Mouse (Mus musculus) natural killer cell, adult 2 months (primary cell): ENCODE measurements at regions not wholly inside any gene's neighbourhood (a gene's known extent, or its start where the extent isn't known, plus 50 kb on each side); places are given as distances from the start of the nearest gene placed in this dataset.

Source experiments
- DNase-seq, 2 experiments: peaks; one replicate each; pipeline ENCODE4 v3.0.0; 2022; ENCODE audit warnings: low spot score in 2 of 2

DNA sequence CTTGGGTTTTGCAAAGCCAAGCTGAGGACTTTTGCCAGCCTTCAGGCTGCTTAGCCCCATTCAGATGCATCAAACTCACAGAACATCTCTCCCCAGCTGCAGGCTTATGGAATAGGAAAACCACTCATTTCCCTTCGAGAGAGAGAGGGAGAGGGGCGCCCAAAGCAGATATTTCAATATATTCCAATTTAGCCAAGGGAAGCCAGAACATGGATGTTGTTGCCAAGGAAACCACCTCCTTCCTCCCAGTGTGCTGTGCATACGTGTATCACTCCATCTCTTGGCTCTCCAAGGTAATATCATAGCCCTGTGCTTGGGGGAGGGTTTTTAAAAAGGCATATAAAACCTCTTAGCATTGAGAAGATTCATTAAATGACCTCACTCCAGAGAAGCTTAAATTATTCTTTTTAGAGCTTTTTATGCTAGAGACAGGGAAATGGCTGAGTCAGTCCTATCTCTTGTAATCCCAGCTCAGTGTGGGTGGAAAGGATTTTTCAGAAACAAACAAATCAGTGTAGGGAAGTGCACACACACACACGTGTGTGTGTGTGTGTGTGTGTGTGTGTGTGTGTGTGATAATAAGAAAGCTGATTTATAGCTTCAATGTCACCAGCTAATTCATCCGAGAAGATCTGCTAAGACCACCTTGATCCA, 245.1 kb downstream of the Rps24 start:
- DNase-seq = no peak

DNA sequence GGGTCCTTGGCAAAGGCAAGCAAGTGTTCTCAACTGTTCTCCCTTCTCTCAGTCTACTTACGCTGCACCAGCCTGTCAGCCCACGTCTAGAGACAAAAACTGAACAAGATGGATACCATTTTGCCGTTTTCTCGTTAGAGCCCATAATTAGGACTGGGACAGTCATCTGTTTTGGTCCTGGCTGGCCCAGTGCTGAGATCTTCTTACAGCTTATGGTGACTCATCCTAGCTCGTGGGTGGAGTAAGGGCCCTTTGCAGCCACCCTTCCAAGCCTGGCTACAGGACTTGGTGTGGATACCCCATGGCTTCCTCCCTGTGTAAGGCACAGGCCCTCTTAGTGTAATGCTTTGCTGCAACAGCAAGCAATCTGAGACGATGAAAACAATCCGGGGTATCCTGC, 246.4 kb downstream of the Rps24 start:
- no peak for DNase-seq

DNA sequence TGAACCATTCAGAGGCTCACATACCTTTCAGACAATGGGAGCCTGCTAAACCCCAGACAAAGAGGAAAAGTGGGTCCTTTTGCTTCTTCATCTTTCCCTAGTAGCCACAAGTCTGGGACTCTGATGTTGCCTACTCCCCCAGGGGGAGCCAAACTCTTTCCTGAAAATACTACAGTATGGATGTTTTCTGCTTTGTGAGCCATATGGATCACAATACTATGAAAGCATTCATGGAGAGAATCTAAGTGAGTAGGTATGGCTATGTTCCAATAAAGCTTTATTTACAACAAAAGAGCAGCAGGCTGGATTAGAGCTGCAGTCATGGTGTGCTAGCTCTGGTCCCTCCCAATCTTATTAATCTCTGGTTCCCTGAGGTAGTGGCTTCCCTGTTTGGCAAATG, 251.9 kb downstream of the Rps24 start:
- no peak for DNase-seq

DNA sequence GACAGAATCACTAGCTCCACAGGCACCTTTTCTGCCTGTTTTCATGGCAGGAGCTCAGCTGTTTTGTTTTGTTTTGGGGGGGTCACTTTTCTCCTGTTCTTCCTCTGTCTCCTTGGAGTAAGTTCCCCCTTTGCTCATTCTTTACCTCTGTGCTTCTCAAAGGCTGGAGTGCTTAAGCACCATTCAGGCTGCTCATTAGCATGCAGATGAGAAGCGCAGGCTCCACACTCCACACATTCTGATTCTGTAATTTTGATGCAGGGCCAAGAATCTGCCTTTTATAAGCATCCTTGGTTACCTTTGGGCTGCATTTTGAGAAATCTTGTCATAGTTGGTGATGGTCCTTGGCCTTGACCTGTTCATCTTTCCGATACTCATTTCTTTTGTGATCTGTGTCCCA, 257.5 kb downstream of the Rps24 start:
- DNase-seq = no peak

DNA sequence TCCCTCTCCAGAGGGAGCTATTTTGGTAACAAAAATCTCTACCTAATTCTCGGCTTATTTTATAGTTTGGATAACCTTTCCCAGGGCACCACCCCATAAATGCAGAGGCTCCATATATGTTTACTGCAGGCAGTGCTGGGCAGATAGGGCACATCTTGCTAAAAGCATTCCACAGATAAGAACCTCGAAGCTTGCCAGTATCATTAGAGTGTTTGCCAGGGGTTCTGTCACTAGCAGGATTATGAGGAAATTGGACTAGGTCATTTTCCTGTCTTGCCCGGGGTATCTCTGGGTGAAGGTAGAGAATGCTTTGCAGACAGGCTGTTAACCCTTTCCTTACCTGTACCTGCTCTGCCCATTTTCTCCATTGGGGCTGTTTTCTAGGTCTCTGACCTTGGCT, 258.8 kb downstream of the Rps24 start:
- DNase-seq = no peak

DNA sequence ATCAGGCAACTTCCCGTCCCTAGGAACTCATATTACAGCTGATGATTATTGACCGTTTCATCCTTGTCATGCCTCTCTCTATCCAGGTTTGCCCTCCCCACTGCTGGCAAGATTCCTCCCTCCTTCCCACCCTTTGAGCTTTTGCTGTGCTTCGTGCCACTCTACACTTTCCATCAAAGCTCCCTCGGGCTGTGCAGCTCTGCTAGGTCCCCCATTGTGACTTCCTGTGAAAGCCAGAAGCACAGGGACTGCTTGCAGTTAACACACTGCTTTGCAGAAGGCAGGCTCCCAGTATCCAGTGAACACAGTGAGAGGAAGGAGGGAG, 260.5 kb downstream of the Rps24 start:
- DNase-seq = no peak

DNA sequence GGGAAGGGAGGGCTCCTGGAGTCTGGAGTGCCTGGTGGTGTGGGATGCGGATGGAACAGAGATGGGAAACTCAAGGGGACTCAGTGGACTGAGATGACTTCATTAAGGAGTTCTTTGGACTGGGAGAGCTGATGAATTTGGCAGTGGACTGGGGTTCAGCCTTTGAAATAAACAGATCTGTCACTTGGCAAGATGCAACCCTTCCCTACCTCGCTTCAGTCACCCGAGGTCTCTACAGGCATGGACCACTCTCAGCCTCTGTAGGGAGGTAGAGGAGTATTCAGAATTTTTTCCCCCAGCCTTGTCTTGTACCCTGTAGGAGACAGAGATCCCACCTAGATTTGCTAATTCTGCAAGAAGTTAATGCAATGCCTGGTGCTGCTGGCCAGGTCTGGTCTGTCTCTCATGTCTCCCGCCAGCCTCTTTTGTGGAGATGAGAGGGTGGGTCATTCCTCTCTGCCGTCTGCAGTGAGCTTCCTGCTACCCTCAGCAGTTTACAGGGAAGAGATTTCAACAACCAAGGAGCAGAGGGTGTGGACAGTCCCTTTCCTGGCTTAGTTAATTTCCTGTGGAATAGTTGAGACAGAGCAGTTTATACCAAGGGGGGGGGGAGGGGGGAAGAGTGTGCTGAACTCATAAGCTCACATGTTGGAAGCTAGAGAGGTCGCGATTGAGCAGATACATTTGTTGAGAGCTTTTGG, 261.0 kb downstream of the Rps24 start:
- DNase-seq = no peak

DNA sequence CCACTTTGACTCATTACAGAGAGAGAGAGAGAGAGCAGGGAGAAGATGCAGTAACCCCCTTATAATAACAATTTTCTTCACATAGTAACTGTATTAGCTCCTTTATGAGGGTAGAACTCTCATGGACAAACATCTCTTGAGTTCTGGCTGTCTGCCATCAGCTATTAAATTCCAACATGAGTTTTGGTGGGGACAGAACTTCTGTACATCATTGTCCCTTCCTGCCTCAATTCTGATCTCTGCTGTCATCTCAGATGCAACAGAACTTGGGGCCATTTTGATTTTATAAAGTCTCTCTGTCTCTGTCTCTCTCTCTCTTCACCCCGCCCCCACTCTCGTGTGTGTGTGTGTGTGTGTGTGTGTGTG, 261.6 kb downstream of the Rps24 start:
- no peak for DNase-seq

DNA sequence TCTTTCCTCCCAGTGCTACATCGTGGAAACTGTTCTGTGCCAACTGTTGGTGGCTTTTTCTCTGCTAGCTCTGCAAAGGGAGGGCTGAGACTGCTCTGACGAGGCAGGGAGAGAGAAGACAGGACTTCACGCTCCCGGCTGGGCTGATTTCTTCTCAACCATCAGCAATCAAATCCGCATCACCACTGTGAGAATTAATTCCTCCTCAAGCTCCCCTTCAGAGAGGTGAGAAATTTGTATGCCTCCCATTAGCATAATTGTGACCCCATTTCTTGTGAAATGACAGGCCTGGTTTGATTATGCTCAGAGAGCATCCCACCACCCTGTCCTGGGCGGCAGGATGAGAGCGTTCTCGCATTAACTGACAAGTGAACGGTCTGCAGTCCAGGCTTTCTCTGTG, 262.4 kb downstream of the Rps24 start:
- no peak for DNase-seq

DNA sequence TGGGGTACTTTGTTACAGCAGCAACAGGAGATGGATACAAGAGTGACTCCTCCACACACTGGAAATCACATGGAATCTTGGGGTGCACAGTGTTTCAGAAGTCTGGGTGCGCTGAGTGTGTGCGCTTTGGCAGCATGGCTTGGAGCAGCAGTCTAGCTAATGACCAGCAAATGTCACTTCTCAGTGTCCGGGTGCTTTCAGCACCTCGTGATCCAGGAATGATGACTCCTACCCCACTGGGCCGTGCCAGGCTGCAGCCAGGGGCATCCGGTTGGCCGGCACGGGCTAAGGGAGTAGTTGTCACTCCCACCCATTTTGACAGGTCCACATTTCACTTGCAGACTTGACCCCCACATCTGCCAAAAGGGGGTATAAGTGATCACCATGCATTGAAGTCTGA, 264.3 kb downstream of the Rps24 start:
- DNase-seq = no peak

DNA sequence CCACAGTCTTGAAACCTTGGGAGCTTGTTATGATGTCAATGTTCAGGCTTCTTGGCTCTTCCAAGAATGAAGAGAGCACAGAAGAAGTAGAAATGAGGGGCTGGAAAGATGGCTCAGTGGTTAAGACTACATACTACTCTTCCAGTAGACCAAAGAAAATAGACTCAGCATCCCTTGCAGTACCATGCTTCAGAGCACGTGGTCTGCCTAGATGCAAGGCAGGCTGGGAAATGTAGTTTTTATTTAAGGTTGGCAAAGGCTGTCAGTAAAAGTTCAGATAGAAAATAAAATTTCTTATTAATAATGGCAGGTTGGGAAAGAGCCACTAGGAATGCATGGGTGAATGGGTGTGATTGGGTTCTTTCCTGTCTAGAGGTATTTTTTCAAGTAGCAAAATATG, 267.8 kb downstream of the Rps24 start:
- no peak for DNase-seq

DNA sequence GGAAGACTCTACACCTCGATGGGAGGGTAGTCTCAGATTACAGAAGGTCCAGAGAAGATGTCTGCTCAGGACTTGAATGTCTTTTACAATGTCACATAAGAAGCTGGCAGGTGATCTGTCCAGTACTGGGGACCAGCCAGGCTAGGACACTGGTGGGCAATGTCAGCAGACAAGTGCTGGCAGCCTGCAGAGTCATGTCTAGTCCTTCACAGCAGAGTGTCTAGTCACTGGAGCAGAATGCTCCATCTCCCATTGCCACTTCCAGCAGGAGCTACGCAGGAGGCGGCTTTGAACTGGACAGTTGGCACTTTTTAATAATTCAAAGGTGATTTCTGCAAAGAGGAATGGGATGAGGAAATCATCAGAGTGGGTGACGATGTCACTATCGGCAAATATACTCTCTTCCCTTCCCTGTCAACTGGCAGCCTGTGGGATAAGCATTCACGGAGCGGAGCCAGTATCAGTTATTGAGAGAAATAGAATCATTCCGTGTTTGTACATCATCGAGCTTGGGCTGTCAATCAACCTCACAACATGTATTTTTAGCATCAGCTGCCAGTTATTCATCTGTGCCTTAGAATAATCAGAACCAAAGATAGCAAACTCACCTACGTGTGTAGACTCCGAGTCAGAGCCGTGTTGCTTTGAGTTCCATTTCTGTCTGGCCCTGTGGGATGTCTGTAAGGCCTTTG, 268.6 kb downstream of the Rps24 start:
- DNase-seq = no peak

DNA sequence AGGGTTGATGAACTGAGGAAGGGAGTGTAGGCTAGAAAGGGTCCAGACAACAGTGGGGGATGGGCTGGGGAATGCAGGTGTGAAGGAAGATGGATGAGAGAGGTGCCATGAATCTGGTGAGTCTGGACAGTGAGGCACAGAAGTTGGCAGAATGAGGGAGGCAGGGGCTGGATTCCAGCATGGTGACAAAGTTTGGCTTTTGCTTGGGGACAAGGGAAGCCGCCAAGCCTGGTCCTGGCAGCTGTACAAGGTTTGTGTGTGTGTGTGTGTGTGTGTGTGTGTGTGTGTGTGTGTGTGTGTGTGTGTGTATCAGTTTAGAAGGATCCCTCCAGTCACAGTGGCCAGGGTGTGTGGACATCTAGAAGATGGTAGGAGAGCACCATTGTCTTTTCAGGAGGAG, 270.4 kb downstream of the Rps24 start:
- no peak for DNase-seq

DNA sequence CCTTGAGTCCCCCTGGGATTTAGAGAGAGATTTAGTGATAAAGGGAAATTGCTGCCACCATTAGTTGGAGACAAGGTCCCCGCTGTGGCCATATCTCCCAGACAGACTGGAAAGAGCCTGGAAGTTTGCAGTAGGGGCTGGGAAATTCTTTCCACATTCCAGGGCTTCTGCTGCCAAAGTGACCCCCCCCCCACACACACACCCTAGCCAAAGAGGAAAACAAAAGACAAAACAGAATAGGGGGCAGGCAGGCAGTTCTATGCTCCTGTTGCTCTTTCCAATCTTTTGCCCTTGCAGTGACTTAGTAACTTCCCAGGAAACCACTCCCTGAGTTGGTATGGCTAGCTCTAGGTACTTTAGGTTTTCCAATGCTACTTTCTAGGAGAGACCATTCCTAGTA, 270.9 kb downstream of the Rps24 start:
- no peak for DNase-seq

DNA sequence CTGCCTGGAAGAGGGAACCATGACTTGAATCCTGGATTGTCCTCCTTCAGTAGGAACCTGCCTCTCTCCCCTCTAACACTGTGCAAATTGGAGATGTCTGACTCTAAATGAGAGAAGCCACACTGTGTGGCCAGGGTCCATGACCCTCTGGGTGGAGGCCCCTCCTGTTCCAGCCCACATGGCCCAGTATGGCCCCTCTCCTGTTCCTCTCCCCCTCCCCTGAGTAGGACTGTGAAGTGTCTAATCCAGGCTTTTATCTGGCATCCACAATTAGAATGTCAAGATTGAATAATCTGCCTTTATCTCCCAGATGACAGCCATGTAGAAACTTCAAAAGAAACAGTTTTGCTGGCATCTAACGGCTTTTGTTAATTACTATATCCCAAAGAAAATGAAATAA, 274.0 kb downstream of the Rps24 start:
- DNase-seq = no peak

DNA sequence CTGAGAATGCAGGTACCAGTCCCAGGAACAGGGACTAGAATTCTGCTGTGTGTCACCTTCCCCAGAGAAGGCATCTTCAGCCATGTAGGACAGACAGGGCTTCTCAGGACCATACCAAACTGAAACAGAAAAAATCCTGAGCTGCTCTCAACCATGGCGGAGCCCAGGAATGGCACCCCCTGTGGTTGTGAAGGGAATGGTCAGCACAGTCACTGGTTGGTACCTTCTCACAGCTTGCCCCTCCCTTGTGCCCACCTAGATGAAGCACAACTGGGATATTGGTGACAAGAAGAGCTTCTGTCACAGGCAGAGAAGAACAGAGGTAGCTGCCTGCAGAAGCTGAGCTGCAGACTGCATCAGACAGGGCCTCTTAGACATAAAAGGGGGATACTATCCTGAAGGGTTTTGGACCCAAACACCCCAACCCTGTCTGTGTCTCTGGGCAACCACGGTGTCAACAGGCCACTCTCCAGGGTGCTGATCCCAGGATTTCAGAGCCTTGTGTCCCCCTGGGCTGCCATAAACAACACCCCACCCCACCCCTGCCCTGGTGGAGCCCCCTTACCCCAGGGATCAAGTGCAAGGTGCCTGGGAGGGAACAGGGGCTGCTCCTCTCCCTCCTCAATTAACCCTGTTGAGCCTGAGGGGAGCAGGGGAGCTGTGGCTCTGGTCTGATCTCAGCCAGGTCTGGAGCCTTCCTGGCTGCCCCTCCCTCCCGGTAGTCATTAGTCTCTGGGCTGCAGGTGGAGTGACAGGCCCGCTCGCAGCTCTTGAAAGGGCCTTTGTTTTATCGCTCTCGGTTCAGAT, 275.7 kb downstream of the Rps24 start:
- DNase-seq = no peak

DNA sequence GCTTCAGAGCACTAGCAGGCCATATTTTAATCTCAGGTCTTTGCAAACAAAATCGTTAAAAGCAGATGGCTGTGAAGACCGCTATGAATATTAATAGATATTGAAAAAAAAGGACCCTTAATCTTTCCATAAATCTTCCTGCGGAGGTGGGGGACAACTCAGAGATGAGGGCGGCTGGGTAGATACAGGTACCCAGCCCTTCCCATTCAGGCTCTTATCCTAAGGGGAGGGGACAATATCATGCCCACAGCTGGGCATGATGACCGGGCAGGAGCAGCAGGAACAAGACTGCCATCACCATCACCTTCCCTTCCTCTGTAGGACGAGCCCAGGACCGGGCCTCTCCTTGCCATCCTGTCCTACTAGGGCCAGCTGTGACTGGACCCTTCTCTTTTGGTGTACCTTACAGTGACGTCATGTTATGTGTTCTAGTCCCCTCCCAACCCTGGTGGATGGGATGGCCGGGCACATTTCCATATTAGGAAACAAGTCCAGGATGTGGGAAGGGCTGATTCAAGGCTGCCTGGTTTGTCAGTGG, 276.4 kb downstream of the Rps24 start:
- DNase-seq = no peak

DNA sequence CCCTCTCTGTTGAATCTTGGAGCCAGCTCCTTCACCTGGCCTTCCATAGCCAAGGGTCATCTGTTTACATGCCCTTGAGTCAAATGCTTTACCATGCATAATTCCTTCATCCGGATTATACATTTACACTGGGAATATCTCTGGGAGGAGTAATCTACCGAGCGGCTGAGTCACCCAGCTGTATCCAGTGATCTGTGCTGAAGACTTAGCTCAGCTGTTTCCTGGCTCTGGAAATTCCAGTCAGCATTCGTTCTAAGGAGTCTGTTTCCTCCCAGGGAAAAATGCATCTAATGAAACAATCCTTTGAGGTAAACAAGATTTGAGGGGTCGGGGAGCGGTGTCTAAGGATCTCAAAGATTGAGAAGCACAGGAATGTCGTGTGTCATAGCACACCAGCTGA, 276.9 kb downstream of the Rps24 start:
- no peak for DNase-seq

DNA sequence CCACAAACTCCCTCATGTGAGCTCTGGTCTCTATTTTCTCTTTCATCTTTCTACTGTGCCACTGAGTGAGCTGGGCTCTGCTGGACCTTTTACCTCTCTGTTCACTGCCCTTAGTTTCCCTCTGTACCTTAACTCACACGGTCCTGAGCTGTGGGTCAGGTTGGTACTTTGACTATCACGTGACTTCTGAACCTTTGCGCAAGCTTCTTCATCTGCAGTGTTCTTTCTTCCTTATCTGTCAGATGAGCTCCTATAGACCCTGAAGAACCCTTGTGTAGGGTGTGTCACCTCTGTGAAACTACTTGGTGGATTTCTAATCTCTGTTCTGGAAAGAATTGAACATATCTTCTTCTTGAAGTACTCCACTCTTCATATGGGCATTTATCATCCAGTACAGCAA, 279.3 kb downstream of the Rps24 start:
- no peak for DNase-seq

DNA sequence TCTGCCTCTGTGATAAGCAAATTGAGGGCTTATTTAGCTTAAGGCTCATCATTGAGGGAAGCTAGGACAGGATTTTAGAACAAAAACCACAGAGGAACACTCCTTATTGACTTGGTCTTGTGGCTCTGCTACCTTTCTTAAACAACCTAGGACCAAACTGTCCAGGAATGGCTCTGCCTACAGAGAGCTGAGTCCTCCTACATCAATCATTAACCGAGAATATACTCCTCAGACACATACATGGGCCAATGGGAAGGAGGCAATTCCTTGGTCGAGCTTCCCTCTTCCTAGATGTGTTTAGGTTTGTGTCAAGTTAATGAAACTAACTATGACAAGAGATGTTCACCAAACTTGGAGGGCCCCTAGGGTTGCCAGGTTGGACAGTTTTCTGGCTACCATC, 279.8 kb downstream of the Rps24 start:
- no peak for DNase-seq

DNA sequence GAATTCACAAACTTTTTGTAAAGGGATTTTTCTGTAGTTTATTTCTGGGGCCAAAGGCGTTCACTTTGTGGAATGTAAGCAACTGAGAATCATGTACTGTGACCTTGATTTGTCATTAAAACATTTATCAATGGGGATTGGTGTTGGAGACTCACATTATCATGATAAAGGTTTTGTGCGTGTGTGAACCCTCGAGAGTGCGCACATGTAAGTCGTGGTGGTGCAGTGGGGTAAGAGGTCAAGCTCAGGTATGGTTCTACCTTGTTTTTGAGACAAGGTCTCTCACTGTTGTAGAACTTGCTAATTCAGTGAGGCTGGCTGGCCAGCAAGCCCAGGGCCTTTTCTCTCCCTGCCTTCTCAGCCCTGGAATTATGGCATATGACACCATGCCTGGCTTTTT, 280.4 kb downstream of the Rps24 start:
- DNase-seq = no peak

DNA sequence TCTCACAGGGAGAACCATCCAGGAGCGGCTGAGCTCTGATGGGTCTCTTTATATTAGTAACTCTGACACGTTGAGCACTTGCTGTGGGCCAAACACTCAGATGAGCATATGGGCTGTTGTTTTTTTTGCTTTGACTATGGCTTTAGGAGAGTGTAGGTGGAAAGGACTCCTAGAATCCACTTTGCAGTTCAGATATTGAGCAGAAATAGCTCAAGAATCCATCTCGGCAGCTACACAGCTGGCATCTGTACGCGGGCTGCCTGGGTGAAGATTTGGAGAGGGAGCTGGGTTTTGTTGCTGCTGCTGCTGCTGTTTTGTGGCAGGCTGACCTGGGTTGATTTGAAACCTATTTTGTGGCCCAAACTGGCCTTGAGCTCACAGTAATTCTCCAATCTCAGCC, 281.0 kb downstream of the Rps24 start:
- no peak for DNase-seq

DNA sequence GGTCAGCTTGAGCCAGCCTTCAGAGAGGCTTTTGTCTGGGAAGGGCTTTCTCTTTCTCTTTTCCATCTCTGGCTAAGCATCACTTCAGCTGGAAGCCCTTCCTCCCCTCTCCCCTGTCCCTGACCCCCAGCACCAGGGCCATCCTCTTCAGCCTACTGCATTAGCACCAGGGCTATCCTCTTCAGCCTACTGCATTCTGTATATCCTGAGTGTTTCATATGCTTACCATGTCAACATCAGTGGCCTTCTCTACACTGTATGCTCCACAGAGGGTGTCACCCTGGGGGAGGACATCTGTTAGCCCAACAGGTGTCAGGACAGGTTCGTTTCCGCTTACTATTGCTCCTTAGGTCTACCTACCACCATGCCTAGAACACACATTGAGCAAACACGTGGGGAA, 282.5 kb downstream of the Rps24 start:
- no peak for DNase-seq
